Mouse (Mus musculus) stomach, embryonic 15.5 days (tissue): Measurements from ENCODE around the gene Gm20388. TPM values are rescaled to one million over a fixed set of nuclear protein-coding genes. Genes with fewer than 3 reads are reported as not detected.
A peak's percentile ranks its signal among the peaks of the same experiment; 100 is the strongest.

Experiments
- ATAC-seq: fragments of 200-750 bp; cut with Nextera tagmentation; 2 replicates; pipeline ENCODE4 v1.8.0; 2017; ENCODE audit warnings: low read depth, moderate number of reproducible peaks, moderate TSS enrichment; ENCODE audit not compliant: insufficient read depth, low FRiP score
- H3K27ac ChIP-seq: fragments of 300-500 bp; sonication (generic); 2 replicates; pipeline ENCODE4 v1.5.1; 2015; ENCODE audit warnings: mild to moderate bottlenecking, inconsistent platforms
- H3K27me3 ChIP-seq: fragments of 300-500 bp; sonication (generic); replicated peaks from 2 replicates; pipeline ENCODE4 v1.6.1; 2015; ENCODE audit warnings: inconsistent platforms
- H3K36me3 ChIP-seq: fragments of 300-500 bp; sonication (generic); 2 replicates; pipeline ENCODE4 v1.6.1; 2015; ENCODE audit warnings: inconsistent platforms
- H3K4me1 ChIP-seq: fragments of 300-500 bp; sonication (generic); 2 replicates; pipeline ENCODE4 v1.6.1; 2015; ENCODE audit warnings: inconsistent platforms
- H3K4me2 ChIP-seq: fragments of 300-500 bp; sonication (generic); 2 replicates; pipeline ENCODE4 v1.6.1; 2015; ENCODE audit warnings: mild to moderate bottlenecking, inconsistent platforms
- H3K4me3 ChIP-seq: fragments of 300-500 bp; sonication (generic); replicated peaks from 2 replicates; pipeline ENCODE4 v1.5.1; 2015; ENCODE audit warnings: inconsistent platforms
- H3K9ac ChIP-seq: fragments of 300-500 bp; sonication (generic); 2 replicates; pipeline ENCODE4 v1.6.1; 2015; ENCODE audit warnings: inconsistent platforms
- H3K9me3 ChIP-seq: fragments of 300-500 bp; sonication (generic); 2 replicates; pipeline ENCODE4 v1.6.1; 2016; ENCODE audit warnings: inconsistent platforms
- WGBS: fragments of 180-500 bp; shearing (Covaris S2); methylation state at CpG from one replicate; pipeline ENCODE4 v1.1.7; 2015; 5-methylcytosine and 5-hydroxymethylcytosine counted together
- polyA plus RNA-seq: library from polyadenylated mRNA; unstranded; fragments of >200 nt; fragmentation: Nextera tagmentation; extraction: Ambion mirVana; gene quantifications from 2 replicates; pipeline ENCODE4 v1.2.1, GENCODE M21; 2015

Gene Gm20388
- polyA plus RNA-seq, 1 experiment from 2014 or later: not detected

- Histone ChIP-seq H3K36me3 (no peaks in the 10 kb centered on the region), H3K27me3 (no peaks in the 10 kb centered on the region), H3K27ac (peak overlapping the region; percentile 35; the same call in 1 of the 2 replicates), H3K4me2 (no peak overlapping the region), H3K4me1 (peaks cover 35% of the 10 kb centered on the region), H3K9ac (no peak overlapping the region), H3K4me3 (no peak overlapping the region), H3K9me3 (no peaks in the 10 kb centered on the region)
- peak; percentile 29; the same call in 1 of the 2 replicates for ATAC-seq
- 64% methylated on average over 10 of the region's 10 CpGs for WGBS
These were observed 1465.7 kb downstream of the Gm20388 start for GRCm38 (mm10) chr8:121376116-121376950.

- ATAC-seq: peak; percentile 77
- H3K27me3 ChIP-seq: no peaks in the 10 kb centered on the region
- peak overlapping the region; percentile 65 for H3K27ac ChIP-seq
- no peak overlapping the region for H3K9ac ChIP-seq
- no peaks in the 10 kb centered on the region for H3K9me3 ChIP-seq
- H3K4me2 ChIP-seq: no peak overlapping the region
- H3K4me3 ChIP-seq: no peak overlapping the region
- WGBS: 9% methylated on average over 10 of the region's 10 CpGs
- peaks cover 43% of the 10 kb centered on the region for H3K4me1 ChIP-seq
- H3K36me3 ChIP-seq: no peaks in the 10 kb centered on the region
These were observed 1467.0 kb downstream of the Gm20388 start for GRCm38 (mm10) chr8:121377680-121378079.

GRCm38 (mm10) chr8:121379387-121379786 lies 1468.7 kb downstream of the Gm20388 start:
- Histone ChIP-seq H3K36me3 (no peaks in the 10 kb centered on the region), H3K4me3 (no peak overlapping the region), H3K9me3 (no peaks in the 10 kb centered on the region), H3K27ac (no peak overlapping the region), H3K9ac (no peak overlapping the region), H3K4me2 (no peak overlapping the region), H3K27me3 (no peaks in the 10 kb centered on the region), H3K4me1 (peaks cover 46% of the 10 kb centered on the region)
- no peak for ATAC-seq
- 74% methylated on average over 1 of the region's 1 CpGs for WGBS

- Histone ChIP-seq H3K27ac (no peak overlapping the region), H3K4me1 (peaks cover 24% of the 10 kb centered on the region), H3K9ac (no peak overlapping the region), H3K9me3 (no peaks in the 10 kb centered on the region), H3K36me3 (no peaks in the 10 kb centered on the region), H3K4me3 (peak overlapping the region; percentile 20), H3K4me2 (peak overlapping the region; percentile 54), H3K27me3 (no peaks in the 10 kb centered on the region)
- 3% methylated on average over 21 of the region's 21 CpGs for WGBS
- peak; percentile 11; the same call in 1 of the 2 replicates for ATAC-seq
These were observed 1472.1 kb downstream of the Gm20388 start for GRCm38 (mm10) chr8:121382583-121383241.

- H3K27me3 ChIP-seq: 0 out of 2 replicates have a peak, but pooled peaks cover 4% of the 10 kb centered on the region
- no peaks in the 10 kb centered on the region for H3K9me3 ChIP-seq
- WGBS: 46% methylated on average over 7 of the region's 7 CpGs
- H3K4me2 ChIP-seq: no peak overlapping the region
- H3K4me1 ChIP-seq: peaks cover 12% of the 10 kb centered on the region; the same call in 1 of the 2 replicates
- no peak overlapping the region for H3K27ac ChIP-seq
- H3K36me3 ChIP-seq: no peaks in the 10 kb centered on the region
- H3K9ac ChIP-seq: no peak overlapping the region
- H3K4me3 ChIP-seq: no peak overlapping the region
- ATAC-seq: no peak
These were observed 1474.9 kb downstream of the Gm20388 start for GRCm38 (mm10) chr8:121385540-121385939.

GRCm38 (mm10) chr8:121390608-121391007 lies 1480.0 kb downstream of the Gm20388 start:
- no peak overlapping the region for H3K27ac ChIP-seq
- H3K4me2 ChIP-seq: no peak overlapping the region
- H3K36me3 ChIP-seq: no peaks in the 10 kb centered on the region
- WGBS: 15% methylated on average over 11 of the region's 11 CpGs
- peaks cover 28% of the 10 kb centered on the region for H3K27me3 ChIP-seq
- no peak for ATAC-seq
- H3K9ac ChIP-seq: no peak overlapping the region
- peaks cover 11% of the 10 kb centered on the region for H3K4me1 ChIP-seq
- no peak overlapping the region for H3K4me3 ChIP-seq
- no peaks in the 10 kb centered on the region for H3K9me3 ChIP-seq

GRCm38 (mm10) chr8:121391254-121391653 lies 1480.6 kb downstream of the Gm20388 start:
- Histone ChIP-seq H3K9ac (no peak overlapping the region), H3K4me2 (no peak overlapping the region), H3K27ac (no peak overlapping the region), H3K9me3 (no peaks in the 10 kb centered on the region), H3K4me3 (no peak overlapping the region), H3K27me3 (peaks cover 29% of the 10 kb centered on the region), H3K36me3 (no peaks in the 10 kb centered on the region), H3K4me1 (peaks cover 17% of the 10 kb centered on the region)
- ATAC-seq: no peak
- 20% methylated on average over 9 of the region's 9 CpGs for WGBS

- H3K27me3 ChIP-seq: peaks cover 31% of the 10 kb centered on the region
- H3K4me1 ChIP-seq: peaks cover 17% of the 10 kb centered on the region
These were observed 1481.1 kb downstream of the Gm20388 start for GRCm38 (mm10) chr8:121391771-121392170.

GRCm38 (mm10) chr8:121392482-121392881 lies 1481.8 kb downstream of the Gm20388 start:
- peaks cover 17% of the 10 kb centered on the region for H3K4me1 ChIP-seq
- peaks cover 37% of the 10 kb centered on the region for H3K27me3 ChIP-seq

More at GRCm38 (mm10) chr8:121391771-121392170, 1481.1 kb downstream of the Gm20388 start:
- no peak overlapping the region for H3K4me3 ChIP-seq
- no peak for ATAC-seq
- no peaks in the 10 kb centered on the region for H3K36me3 ChIP-seq
- 17% methylated on average over 12 of the region's 12 CpGs for WGBS
- H3K27ac ChIP-seq: no peak overlapping the region
- no peak overlapping the region for H3K4me2 ChIP-seq
- no peaks in the 10 kb centered on the region for H3K9me3 ChIP-seq
- H3K9ac ChIP-seq: no peak overlapping the region

GRCm38 (mm10) chr8:121393111-121393510 lies 1482.5 kb downstream of the Gm20388 start:
- H3K36me3 ChIP-seq: no peaks in the 10 kb centered on the region
- no peak overlapping the region for H3K4me2 ChIP-seq
- peaks cover 17% of the 10 kb centered on the region for H3K4me1 ChIP-seq
- no peak for ATAC-seq
- H3K27me3 ChIP-seq: peaks cover 37% of the 10 kb centered on the region
- WGBS: 11% methylated on average over 9 of the region's 9 CpGs
- no peak overlapping the region for H3K27ac ChIP-seq
- no peak overlapping the region for H3K4me3 ChIP-seq
- no peaks in the 10 kb centered on the region for H3K9me3 ChIP-seq
- no peak overlapping the region for H3K9ac ChIP-seq

More at GRCm38 (mm10) chr8:121392482-121392881, 1481.8 kb downstream of the Gm20388 start:
- WGBS: 35% methylated on average over 10 of the region's 10 CpGs
- no peaks in the 10 kb centered on the region for H3K9me3 ChIP-seq
- no peak overlapping the region for H3K9ac ChIP-seq
- ATAC-seq: no peak
- no peaks in the 10 kb centered on the region for H3K36me3 ChIP-seq
- H3K27ac ChIP-seq: no peak overlapping the region
- H3K4me3 ChIP-seq: no peak overlapping the region
- no peak overlapping the region for H3K4me2 ChIP-seq

- no peak overlapping the region for H3K4me3 ChIP-seq
These were observed 1484.0 kb downstream of the Gm20388 start for GRCm38 (mm10) chr8:121394686-121395085.

GRCm38 (mm10) chr8:121395316-121395715 lies 1484.7 kb downstream of the Gm20388 start:
- no peak overlapping the region for H3K9ac ChIP-seq
- WGBS: 60% methylated on average over 11 of the region's 11 CpGs
- no peak overlapping the region for H3K27ac ChIP-seq
- H3K36me3 ChIP-seq: no peaks in the 10 kb centered on the region
- ATAC-seq: no peak
- H3K9me3 ChIP-seq: no peaks in the 10 kb centered on the region
- H3K4me1 ChIP-seq: peaks cover 17% of the 10 kb centered on the region
- H3K4me2 ChIP-seq: no peak overlapping the region
- H3K27me3 ChIP-seq: peaks cover 35% of the 10 kb centered on the region
- no peak overlapping the region for H3K4me3 ChIP-seq

More at GRCm38 (mm10) chr8:121394686-121395085, 1484.0 kb downstream of the Gm20388 start:
- ATAC-seq: no peak
- H3K27me3 ChIP-seq: peaks cover 37% of the 10 kb centered on the region
- H3K9me3 ChIP-seq: no peaks in the 10 kb centered on the region
- no peaks in the 10 kb centered on the region for H3K36me3 ChIP-seq
- H3K4me1 ChIP-seq: peaks cover 17% of the 10 kb centered on the region
- H3K27ac ChIP-seq: no peak overlapping the region
- H3K4me2 ChIP-seq: no peak overlapping the region
- WGBS: 55% methylated on average over 5 of the region's 5 CpGs
- H3K9ac ChIP-seq: no peak overlapping the region
